Mouse (Mus musculus) lung, postnatal 0 days (tissue): ENCODE measurements around the gene Retreg1.

Experiments used
- CTCF ChIP-seq: IDR thresholded peaks from 2 replicates; pipeline ENCODE4 v1.5.1; 2016; ENCODE audit warnings: antibody characterized with exemption, mild to moderate bottlenecking
- EP300 ChIP-seq: IDR thresholded peaks from 2 replicates; pipeline ENCODE4 v1.6.1; 2016; ENCODE audit warnings: antibody characterized with exemption, mild to moderate bottlenecking, control low read depth

DNA sequence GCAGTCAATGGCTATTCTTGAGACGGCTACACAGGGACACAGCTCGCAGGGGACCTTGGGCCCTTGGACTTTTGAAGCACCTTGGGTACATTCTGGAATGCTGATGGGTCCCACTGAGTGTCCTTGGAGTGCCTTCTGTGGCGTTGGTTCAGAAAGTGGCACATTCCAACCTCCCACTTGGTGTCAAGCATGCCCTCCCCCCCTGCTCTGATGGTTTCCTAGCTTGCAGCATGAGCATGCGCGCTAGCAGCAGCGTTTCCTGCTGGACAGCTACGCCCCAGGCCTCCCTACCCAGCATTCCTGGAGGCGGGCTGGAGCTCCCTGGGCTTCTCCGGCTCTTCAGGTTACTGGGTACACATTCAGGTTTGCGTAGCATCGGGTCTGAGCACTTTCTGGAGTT, 7.6 kb downstream of the Retreg1 start:
- TF ChIP-seq CTCF (no peak), EP300 (peak; percentile 99)
